Mouse (Mus musculus): ENCODE data around the gene Rem2. TPM values are rescaled to one million over a fixed set of nuclear protein-coding genes. Genes with fewer than 3 reads are reported as not detected.

The Rem2 gene
- polyA plus RNA-seq, 1 experiment from 2014 or later = 12.5 TPM

DNA sequence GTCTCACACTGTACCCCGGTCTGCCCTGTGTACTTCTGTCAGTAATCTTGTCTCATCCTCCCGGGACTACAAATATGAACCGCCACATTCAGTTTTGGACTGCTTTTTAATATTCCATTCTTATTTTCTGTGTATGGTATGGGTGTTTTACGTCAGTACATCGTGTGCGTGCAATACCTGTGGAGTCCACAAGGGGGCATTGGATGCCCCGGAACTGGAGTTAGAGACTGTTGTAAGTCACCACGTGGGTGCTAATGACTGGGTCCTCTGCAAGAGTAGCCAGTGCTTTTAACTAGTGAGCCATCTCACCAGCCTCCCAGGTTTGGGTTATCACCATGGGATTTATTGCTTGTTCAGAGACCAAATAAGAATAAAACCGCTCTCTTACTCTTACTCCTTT is 6.6 kb downstream of the Rem2 start:
- WGBS = 33% methylated on average over 9 of the region's 9 CpGs
- Histone ChIP-seq H3K27me3 (ENCODE audit: poor library complexity, severe bottlenecking) (peaks cover 43% of the 10 kb centered on the region), H3K36me3 (replicated peaks) (no peaks in the 10 kb centered on the region), H3K4me3 (no peak overlapping the region), H3K4me1 (peaks cover 34% of the 10 kb centered on the region), H3K27ac (no peak overlapping the region), H3K9me3 (no peaks in the 10 kb centered on the region)
- peak; percentile 55 for DNase-seq (ENCODE audit: extremely low spot score, low spot score)

DNA sequence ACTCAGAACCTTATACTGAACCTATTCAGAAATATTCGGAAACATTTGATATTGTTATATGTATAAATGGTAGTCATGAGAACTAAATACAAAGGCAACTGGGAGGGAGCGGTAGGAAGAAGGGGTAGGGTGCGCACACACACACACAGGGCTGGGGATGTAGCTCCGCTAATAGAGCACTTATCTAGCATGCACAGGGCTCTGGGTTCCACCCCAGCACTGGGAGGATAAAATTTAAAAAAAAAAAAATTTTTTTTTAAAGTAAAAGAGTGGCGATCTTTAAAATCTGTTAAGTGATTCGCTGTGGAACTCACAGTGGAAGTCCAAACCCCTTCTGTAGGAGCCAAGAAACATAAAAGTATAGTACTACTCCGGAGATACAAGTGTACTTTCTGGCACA is 10.0 kb downstream of the Rem2 start:
- no peaks in the 10 kb centered on the region for H3K36me3 ChIP-seq (replicated peaks)

DNA sequence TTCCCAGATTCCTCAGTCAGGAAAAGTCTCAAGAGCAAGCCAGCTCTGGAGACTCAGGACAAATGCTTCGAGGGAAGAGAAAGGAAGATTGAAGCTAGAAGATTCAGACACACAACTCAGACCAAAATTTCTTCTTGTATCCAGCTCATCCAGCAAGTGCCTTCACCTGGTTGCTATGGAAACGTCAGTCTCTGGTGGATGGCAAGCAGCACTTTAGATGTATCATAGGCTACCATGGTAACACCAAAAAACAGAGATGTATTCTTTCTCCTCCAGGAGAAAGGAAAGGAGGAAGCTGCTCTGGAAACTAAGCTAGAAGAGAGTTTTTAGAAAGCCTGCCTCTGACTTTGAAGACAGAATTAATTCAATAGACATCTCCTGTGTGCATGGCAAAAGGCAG is 11.8 kb downstream of the Rem2 start:
- DNase-seq (ENCODE audit: extremely low spot score, low spot score) = no peak
- Histone ChIP-seq H3K36me3 (replicated peaks) (no peaks in the 10 kb centered on the region), H3K27me3 (ENCODE audit: poor library complexity, severe bottlenecking) (no peaks in the 10 kb centered on the region), H3K4me1 (peaks cover 3% of the 10 kb centered on the region; the same call in 1 of the 2 replicates), H3K4me3 (no peak overlapping the region), H3K27ac (no peak overlapping the region), H3K9me3 (no peaks in the 10 kb centered on the region)
- 63% methylated on average over 2 of the region's 2 CpGs for WGBS

More for the DNA sequence above, 10.0 kb downstream of the Rem2 start:
- WGBS = 92% methylated on average over 7 of the region's 7 CpGs
- no peak for DNase-seq (ENCODE audit: extremely low spot score, low spot score)
- Histone ChIP-seq H3K27ac (no peak overlapping the region), H3K9me3 (no peaks in the 10 kb centered on the region), H3K27me3 (ENCODE audit: poor library complexity, severe bottlenecking) (peaks cover 9% of the 10 kb centered on the region), H3K4me1 (peaks cover 2% of the 10 kb centered on the region; the same call in 1 of the 2 replicates), H3K4me3 (no peak overlapping the region)

DNA sequence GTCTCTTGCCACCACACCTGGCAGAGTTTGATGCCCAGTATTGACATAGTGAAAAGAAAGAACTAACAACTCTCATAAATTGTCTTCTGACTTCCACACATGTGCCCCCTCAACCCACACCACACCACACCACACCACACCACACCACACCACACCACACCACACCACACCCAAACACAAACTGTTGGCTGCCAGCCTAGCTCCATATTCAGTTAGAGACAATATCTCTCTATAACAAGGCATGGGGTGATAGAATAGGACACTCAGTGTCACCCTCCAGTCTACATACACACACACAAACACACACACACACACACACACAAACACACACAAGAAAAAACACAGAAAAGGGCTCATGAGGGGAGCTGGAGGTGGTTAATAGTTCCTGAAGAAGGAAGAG is 12.4 kb downstream of the Rem2 start:
- Histone ChIP-seq H3K27ac (no peak overlapping the region), H3K4me3 (no peak overlapping the region), H3K36me3 (replicated peaks) (no peaks in the 10 kb centered on the region), H3K9me3 (no peaks in the 10 kb centered on the region), H3K27me3 (ENCODE audit: poor library complexity, severe bottlenecking) (no peaks in the 10 kb centered on the region), H3K4me1 (peaks cover 3% of the 10 kb centered on the region; the same call in 1 of the 2 replicates)
- DNase-seq (ENCODE audit: extremely low spot score, low spot score) = no peak

DNA sequence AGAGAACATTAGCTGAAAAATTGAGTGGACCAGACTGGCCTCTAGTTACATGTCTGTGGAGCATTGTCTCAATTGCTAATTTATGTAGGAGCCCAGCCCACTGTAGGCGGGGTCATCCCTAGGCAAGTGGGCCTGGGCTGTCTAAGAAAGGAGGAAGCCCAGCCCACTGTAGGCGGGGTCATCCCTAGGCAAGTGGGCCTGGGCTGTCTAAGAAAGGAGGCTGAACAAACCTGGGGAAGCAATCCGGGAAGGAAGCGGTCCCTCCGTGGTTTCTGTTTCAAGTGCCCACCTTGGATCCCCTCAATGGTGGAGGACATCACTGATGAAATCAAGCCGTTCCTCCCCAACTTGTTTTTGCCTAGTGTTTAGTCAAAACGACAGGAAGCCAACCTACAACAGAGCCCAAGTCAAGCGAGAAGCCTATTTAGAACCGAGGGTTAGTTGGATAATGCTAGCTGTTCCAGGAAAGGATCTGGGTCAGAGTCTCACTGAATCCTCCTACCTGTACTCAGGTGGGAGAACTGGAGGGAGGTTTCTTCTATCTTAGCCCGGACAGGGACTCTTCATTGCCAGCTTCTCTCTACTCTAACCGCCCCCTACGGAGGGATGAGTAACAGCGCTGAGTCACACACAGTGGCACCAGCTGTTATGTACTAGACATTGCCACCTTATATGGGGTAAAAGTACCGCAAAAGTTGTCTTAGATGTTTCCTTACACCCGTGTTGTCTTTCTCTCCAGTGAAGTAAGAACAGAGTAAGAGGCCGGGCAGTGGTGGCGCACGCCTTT is 16.6 kb downstream of the Rem2 start:
- Histone ChIP-seq H3K4me3 (no peak overlapping the region), H3K36me3 (replicated peaks) (no peaks in the 10 kb centered on the region), H3K9me3 (no peaks in the 10 kb centered on the region), H3K27me3 (ENCODE audit: poor library complexity, severe bottlenecking) (no peaks in the 10 kb centered on the region), H3K4me1 (peaks cover 3% of the 10 kb centered on the region; the same call in 1 of the 2 replicates), H3K27ac (no peak overlapping the region)
- 66% methylated on average over 18 of the region's 18 CpGs for WGBS
- no peak for DNase-seq (ENCODE audit: extremely low spot score, low spot score)

DNA sequence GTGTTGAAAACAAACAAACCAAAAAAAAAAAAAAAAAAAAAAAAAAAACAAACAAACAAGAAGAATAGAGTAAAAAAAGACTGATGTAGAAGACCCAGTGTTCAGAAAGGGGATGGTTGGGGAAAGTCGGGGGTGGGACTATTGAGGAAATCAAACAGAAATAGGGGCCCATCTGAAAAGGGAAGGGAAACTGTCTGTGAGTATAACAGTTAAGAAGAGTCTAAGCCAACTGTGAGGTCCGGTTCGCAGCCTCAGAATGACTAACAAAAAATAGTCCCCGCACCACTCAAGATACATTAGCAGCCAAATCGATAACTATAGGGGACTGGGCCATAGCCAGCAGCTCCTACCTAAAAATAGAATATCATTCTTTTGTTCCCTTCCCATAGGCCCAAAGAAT is 17.3 kb downstream of the Rem2 start:
- WGBS = 89% methylated on average over 5 of the region's 5 CpGs
- Histone ChIP-seq H3K9me3 (no peaks in the 10 kb centered on the region), H3K27me3 (ENCODE audit: poor library complexity, severe bottlenecking) (no peaks in the 10 kb centered on the region), H3K4me3 (no peak overlapping the region), H3K36me3 (replicated peaks) (no peaks in the 10 kb centered on the region), H3K27ac (no peak overlapping the region), H3K4me1 (peaks cover 3% of the 10 kb centered on the region; the same call in 1 of the 2 replicates)
- no peak for DNase-seq (ENCODE audit: extremely low spot score, low spot score)

DNA sequence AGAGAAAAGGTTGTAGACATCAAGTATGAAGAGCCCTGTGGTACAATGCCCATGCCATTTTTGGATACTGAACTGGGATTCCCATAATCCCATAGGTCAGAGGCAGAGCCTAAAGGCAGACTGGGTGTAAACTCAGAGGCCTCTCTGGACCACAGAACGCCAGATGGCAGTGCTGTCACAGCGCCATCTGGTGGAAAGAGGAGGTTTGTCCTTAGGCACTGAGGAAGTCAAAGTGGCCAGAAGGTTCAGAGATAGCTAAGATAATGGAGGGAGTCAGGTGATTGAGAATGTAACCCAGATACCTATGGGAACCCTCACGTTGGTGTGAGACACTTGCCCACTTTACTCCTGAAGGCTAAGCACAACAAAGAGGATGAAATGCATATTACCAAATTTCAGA is 18.3 kb downstream of the Rem2 start:
- peaks cover 3% of the 10 kb centered on the region; the same call in 1 of the 2 replicates for H3K4me1 ChIP-seq
- H3K36me3 ChIP-seq (replicated peaks) = no peaks in the 10 kb centered on the region
- 0% methylated on average over 3 of the region's 3 CpGs for WGBS
- no peaks in the 10 kb centered on the region for H3K27me3 ChIP-seq (ENCODE audit: poor library complexity, severe bottlenecking)
- peak; percentile 68 for DNase-seq (ENCODE audit: extremely low spot score, low spot score)
- H3K27ac ChIP-seq = no peak overlapping the region
- H3K9me3 ChIP-seq = no peaks in the 10 kb centered on the region
- no peak overlapping the region for H3K4me3 ChIP-seq

DNA sequence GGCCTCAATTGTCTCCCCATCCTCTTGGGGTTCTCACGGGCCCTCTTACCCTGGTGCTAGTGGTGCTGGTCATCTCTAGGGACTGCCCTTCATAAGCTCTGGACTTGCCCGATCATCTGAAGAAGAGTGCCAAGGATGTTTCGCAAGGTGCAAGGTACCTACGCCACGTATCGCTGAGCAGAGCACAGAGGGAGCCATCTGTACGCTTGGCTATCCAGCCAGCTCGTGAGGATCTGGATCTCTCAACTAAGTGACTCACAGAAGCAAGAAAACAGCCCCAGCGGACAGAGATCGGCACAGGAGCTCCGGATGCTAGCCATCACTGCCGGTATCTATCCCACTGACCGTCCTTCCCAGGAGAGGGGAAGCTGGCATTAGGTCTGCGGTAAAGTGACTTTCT is 20.8 kb downstream of the Rem2 start:
- no peak overlapping the region for H3K27ac ChIP-seq
- WGBS = 89% methylated on average over 14 of the region's 14 CpGs
- peaks cover 3% of the 10 kb centered on the region; the same call in 1 of the 2 replicates for H3K4me1 ChIP-seq
- H3K9me3 ChIP-seq = peaks cover 4% of the 10 kb centered on the region; the same call in 1 of the 2 replicates
- DNase-seq (ENCODE audit: extremely low spot score, low spot score) = no peak
- no peaks in the 10 kb centered on the region for H3K36me3 ChIP-seq (replicated peaks)
- no peaks in the 10 kb centered on the region for H3K27me3 ChIP-seq (ENCODE audit: poor library complexity, severe bottlenecking)
- no peak overlapping the region for H3K4me3 ChIP-seq

DNA sequence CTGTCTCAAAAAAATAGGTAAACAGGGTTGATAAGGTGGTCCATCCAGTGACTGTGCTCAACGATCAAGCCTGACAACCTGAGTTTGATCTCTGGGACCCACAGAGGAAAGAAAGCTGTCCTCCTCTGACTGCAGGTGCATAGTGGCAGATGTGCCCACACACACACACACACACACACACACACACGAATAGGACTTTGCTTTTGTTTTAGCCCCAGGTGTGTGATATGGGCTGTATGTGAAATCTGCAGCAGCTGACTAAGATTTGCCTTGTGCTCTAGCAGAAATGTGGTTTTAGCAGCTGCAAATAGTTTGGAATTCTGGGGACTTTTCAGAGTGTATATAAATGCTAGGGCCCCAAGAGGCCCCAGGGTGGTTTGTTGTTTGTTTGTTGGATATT is 23.4 kb downstream of the Rem2 start:
- H3K27ac ChIP-seq = no peak overlapping the region
- no peak for DNase-seq (ENCODE audit: extremely low spot score, low spot score)
- H3K36me3 ChIP-seq (replicated peaks) = no peaks in the 10 kb centered on the region
- H3K9me3 ChIP-seq = peaks cover 5% of the 10 kb centered on the region; the same call in 1 of the 2 replicates
- no peaks in the 10 kb centered on the region for H3K4me1 ChIP-seq
- H3K4me3 ChIP-seq = no peak overlapping the region
- 85% methylated on average over 2 of the region's 2 CpGs for WGBS
- no peaks in the 10 kb centered on the region for H3K27me3 ChIP-seq (ENCODE audit: poor library complexity, severe bottlenecking)

DNA sequence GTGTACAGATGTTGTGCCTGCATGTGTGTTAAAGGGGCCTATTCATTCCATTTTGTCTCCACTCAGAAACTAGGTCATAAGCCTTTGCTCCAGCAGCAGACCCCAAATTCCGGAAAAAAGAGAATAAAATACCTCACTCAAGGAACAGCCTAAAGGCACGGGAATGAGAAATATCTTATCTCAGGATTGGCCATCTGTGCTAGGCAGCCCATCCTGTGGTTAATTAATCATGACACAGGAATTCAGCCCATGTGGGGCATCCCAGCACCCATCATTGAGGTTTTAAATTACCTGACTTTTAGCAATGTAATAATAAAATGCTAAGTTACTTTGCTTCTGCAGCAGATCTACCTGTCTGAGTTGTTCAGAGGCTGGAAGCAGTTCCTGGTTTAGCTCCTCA is 25.5 kb downstream of the Rem2 start:
- DNase-seq (ENCODE audit: extremely low spot score, low spot score) = no peak
- Histone ChIP-seq H3K36me3 (replicated peaks) (peaks cover 13% of the 10 kb centered on the region), H3K27me3 (ENCODE audit: poor library complexity, severe bottlenecking) (no peaks in the 10 kb centered on the region), H3K27ac (no peak overlapping the region), H3K4me1 (no peaks in the 10 kb centered on the region), H3K4me3 (no peak overlapping the region), H3K9me3 (peaks cover 5% of the 10 kb centered on the region; the same call in 1 of the 2 replicates)
- WGBS = 80% methylated on average over 2 of the region's 2 CpGs

DNA sequence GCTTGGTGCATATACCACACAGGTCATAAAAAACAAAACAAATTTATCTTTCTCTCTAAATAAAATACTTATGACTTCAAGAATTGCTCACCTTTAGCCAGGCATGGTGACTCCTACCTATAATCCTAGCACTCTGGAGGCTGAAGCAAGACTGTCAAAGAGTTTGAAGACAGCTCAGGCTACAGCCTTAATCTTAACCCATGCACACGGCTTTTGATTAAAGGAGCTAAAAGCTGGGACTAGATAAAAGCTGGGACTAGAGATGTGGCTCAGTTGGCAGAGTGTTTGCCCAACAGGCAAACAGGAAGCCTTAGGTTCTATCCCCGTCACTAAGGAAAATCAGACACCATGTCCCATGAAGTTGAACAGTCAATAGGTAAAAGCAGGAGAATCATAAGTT is 27.2 kb downstream of the Rem2 start:
- Histone ChIP-seq H3K36me3 (replicated peaks) (peaks cover 30% of the 10 kb centered on the region), H3K4me3 (no peak overlapping the region), H3K9me3 (peaks cover 5% of the 10 kb centered on the region; the same call in 1 of the 2 replicates), H3K27ac (no peak overlapping the region), H3K4me1 (no peaks in the 10 kb centered on the region), H3K27me3 (ENCODE audit: poor library complexity, severe bottlenecking) (no peaks in the 10 kb centered on the region)
- WGBS = 87% methylated on average over 2 of the region's 2 CpGs
- no peak for DNase-seq (ENCODE audit: extremely low spot score, low spot score)

DNA sequence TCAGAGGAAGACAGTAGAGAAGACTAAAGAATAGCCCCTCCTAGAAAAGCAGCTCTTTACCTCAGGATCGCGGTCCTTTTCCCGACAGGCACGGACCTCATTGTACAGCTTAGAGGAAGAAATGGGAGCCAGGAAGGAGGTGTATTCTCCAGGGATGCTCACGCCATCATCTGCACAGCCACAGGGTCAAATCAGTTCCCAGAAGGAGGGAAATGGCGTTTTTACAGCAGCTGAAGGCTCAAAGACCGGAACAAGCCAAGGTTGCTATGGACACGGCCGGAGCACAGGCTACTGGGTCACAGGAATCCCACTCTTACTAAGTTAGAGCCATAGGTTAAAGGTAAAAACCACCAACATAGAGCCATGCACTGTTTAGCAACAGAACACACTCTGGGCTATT is 33.9 kb downstream of the Rem2 start:
- peaks cover 97% of the 10 kb centered on the region for H3K36me3 ChIP-seq (replicated peaks)
- H3K4me3 ChIP-seq = no peak overlapping the region
- no peaks in the 10 kb centered on the region for H3K27me3 ChIP-seq (ENCODE audit: poor library complexity, severe bottlenecking)
- DNase-seq (ENCODE audit: extremely low spot score, low spot score) = no peak
- 97% methylated on average over 9 of the region's 9 CpGs for WGBS
- peaks cover 12% of the 10 kb centered on the region for H3K9me3 ChIP-seq
- H3K4me1 ChIP-seq = no peaks in the 10 kb centered on the region
- H3K27ac ChIP-seq = no peak overlapping the region

DNA sequence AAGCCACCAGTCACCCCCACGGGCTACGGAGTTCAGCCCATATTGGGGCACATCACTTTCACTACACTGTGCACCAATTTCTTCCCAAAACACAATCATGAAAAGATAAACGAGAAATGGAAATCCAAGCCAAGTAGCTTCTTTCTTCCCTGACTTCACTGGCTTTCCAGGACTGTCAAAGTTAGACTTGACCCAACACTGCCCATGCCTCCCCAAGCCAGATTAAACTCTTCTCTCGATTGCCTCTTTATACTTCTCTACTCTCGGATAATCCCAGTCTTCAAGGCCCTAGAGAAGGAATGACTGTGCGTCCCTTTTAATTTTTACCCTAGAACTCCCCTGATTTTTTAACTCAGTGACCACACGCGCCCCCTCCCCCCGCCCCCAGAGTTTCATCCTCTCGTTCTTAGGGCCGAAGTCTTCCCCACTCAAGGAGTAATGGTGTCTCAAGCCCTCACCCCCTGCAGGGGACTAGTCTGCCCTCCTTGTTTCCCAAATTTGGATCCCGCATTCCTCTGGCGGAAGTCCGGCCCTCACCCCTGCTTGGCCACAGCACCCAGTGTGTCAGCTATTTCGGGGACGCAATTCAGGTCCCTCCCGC is 40.9 kb downstream of the Rem2 start:
- H3K27ac ChIP-seq = peak overlapping the region; percentile 92

More for the DNA sequence above, 40.9 kb downstream of the Rem2 start:
- Histone ChIP-seq H3K36me3 (replicated peaks) (peaks cover 42% of the 10 kb centered on the region), H3K27me3 (ENCODE audit: poor library complexity, severe bottlenecking) (no peaks in the 10 kb centered on the region), H3K9me3 (peaks cover 12% of the 10 kb centered on the region), H3K4me3 (peak overlapping the region; percentile 67), H3K4me1 (peaks cover 28% of the 10 kb centered on the region)
- WGBS = 7% methylated on average over 17 of the region's 17 CpGs
- no peak for DNase-seq (ENCODE audit: extremely low spot score, low spot score)
